Mouse (Mus musculus): ENCODE data around the gene Klhl23. TPM values are rescaled to one million over a fixed set of nuclear protein-coding genes. Genes with fewer than 3 reads are reported as not detected.

Gene Klhl23
- polyA plus RNA-seq (2012; fragmentation: generic; extraction: Trizol) = 1.0 TPM
- long read RNA-seq, experiment 1, full-length matches to known transcripts = 1 of 1 reads
- long read RNA-seq, experiment 1, partial matches to known transcripts = 0 of 1 reads
- long read RNA-seq, experiment 1, other reads (novel, unspliced or antisense) = 0 of 1 reads
- long read RNA-seq, experiment 2, full-length matches to known transcripts = 7 of 38 reads
- long read RNA-seq, experiment 2, partial matches to known transcripts = 6 of 38 reads
- long read RNA-seq, experiment 2, other reads (novel, unspliced or antisense) = 25 of 38 reads

DNA sequence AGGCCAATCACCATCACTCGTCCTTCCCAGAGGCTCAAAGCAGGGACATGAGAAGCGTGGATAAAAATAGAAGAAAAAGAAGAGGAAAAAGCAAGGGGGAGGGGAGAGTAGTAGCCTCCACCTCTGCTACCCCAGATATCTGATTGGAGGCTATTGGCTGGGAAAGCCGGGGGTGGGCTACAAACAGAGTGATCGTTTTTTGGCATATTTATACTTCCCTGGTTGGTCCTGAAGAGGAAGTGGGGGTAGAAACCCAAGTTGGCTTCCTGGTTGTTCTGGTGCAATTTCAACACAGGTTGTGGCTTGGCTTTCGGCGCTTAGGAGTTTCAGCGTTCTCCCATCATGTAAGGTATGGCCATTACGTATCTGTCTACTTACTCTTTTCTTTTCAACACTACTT, at the start of gene Klhl23:
Gene Klhl23, plus strand, starts transcription at position 234 of the 400 bp plus-strand sequence.
- no peak for TF ChIP-seq CTCF (IDR thresholded peaks at IDR 0.05; ENCODE audit: control insufficient read depth, insufficient read depth, insufficient read length)

DNA sequence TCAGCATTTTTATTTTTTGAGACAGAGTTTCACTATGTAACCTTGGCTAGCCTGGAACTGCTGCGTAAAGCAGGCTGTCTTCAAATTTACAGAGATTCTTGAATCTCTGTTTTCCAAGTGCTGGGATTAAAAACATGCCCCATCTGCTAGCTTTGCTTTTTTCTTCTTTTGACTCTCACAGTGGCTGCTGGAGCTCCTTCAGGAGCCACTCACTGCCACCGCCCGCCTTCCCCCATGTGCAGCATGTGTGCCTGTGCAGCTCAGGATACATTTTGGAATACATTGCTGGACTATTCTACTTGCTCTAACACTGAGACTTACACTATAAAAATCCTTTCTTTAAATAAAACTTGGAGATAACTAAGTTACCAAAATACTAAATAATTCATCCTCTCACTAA, 48.4 kb upstream of the Klhl23 start:
- H3ac ChIP-seq (ENCODE audit: control insufficient read depth, insufficient read length, low read depth) = no peak overlapping the region
- H3K36me3 ChIP-seq (ENCODE audit: control insufficient read depth, insufficient read depth) = no peaks in the 10 kb centered on the region
- no peaks in the 10 kb centered on the region for H3K27me3 ChIP-seq (ENCODE audit: control insufficient read depth, insufficient read depth, insufficient read length)
- no peaks in the 10 kb centered on the region for H3K79me2 ChIP-seq (ENCODE audit: control insufficient read depth, insufficient read depth)
- TF ChIP-seq MYOD1 (IDR thresholded peaks at IDR 0.05; ENCODE audit: control insufficient read depth, insufficient read length, low read depth) = no peak
- no peak for TF ChIP-seq USF1 (IDR thresholded peaks at IDR 0.05; ENCODE audit: low read depth)
- TF ChIP-seq MAX (IDR thresholded peaks at IDR 0.05) = no peak
- no peak for TF ChIP-seq CEBPB (IDR thresholded peaks at IDR 0.05; ENCODE audit: low read depth)
- TF ChIP-seq CTCF (IDR thresholded peaks at IDR 0.05; ENCODE audit: control insufficient read depth, insufficient read depth, insufficient read length) = no peak
- no peak for TF ChIP-seq MYOG (IDR thresholded peaks at IDR 0.05; ENCODE audit: control insufficient read depth, extremely low read depth, insufficient read length)
- no peak for TF ChIP-seq FOSL1 (IDR thresholded peaks at IDR 0.05; ENCODE audit: insufficient read depth, low read length, poor library complexity, severe bottlenecking)
- H3K4me3 ChIP-seq (ENCODE audit: insufficient read depth, poor library complexity, severe bottlenecking) = no peak overlapping the region
- no peaks in the 10 kb centered on the region for H3K79me3 ChIP-seq (ENCODE audit: low read depth)

More for the DNA sequence above, at the start of gene Klhl23:
- no peaks in the 10 kb centered on the region for H3K36me3 ChIP-seq (ENCODE audit: control insufficient read depth, insufficient read depth)
- peak within 1 kb of the TSS; percentile 21 for H3ac ChIP-seq (ENCODE audit: control insufficient read depth, insufficient read length, low read depth)
- no peaks in the 10 kb centered on the region for H3K79me3 ChIP-seq (ENCODE audit: low read depth)
- H3K27me3 ChIP-seq (ENCODE audit: control insufficient read depth, insufficient read depth, insufficient read length) = peaks cover 7% of the 10 kb centered on the region
- H3K79me2 ChIP-seq (ENCODE audit: control insufficient read depth, insufficient read depth) = no peaks in the 10 kb centered on the region
- peak within 1 kb of the TSS; percentile 18 for H3K4me3 ChIP-seq (ENCODE audit: insufficient read depth, poor library complexity, severe bottlenecking)

DNA sequence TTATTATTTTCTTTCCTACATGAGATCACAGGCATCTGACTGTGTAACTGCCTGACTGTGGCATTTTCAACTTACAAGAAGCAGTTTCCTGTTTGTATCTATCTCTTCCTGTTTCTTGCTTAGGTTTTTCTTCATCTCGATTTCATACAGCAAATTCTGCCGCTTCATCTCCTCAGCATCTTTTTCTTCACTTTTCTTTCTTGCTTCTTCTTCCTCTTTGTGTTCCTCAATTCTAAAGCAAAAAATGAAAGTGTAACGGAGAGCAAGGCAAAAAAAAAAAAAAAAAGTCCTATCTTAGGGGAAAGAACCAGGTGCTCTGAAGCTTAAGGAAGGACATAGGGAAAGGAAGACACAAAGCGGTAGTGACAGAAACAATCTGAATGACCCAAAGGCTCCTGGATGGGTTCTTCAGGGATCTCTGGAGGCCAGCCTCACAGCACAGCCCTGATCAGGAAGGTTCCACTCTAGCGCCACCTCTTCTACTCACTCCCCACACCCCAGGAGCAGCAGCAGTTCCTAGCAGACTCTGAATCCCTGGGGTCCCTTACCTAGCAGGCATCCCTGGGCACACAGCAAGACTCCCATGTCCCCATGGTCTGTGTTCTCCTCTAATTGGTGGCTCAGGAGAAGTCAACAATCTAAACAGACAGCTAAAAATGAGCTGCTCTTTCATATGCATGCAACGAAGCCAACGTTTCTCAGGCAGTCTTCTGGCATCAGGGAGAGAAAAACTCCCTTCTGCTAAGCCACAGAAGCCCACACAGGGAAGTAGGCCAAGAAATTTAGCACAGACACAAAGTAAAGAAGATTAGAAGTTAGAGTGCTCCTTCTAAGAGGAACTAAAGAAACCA, 43.5 kb upstream of the Klhl23 start:
- H3K4me3 ChIP-seq (ENCODE audit: insufficient read depth, poor library complexity, severe bottlenecking) = no peak overlapping the region
- no peaks in the 10 kb centered on the region for H3K36me3 ChIP-seq (ENCODE audit: control insufficient read depth, insufficient read depth)
- H3K79me2 ChIP-seq (ENCODE audit: control insufficient read depth, insufficient read depth) = no peaks in the 10 kb centered on the region
- H3K79me3 ChIP-seq (ENCODE audit: low read depth) = no peaks in the 10 kb centered on the region
- no peak overlapping the region for H3ac ChIP-seq (ENCODE audit: control insufficient read depth, insufficient read length, low read depth)
- TF ChIP-seq USF1 (IDR thresholded peaks at IDR 0.05; ENCODE audit: low read depth) (no peak), FOSL1 (IDR thresholded peaks at IDR 0.05; ENCODE audit: insufficient read depth, low read length, poor library complexity, severe bottlenecking) (no peak), MYOD1 (IDR thresholded peaks at IDR 0.05; ENCODE audit: control insufficient read depth, insufficient read length, low read depth) (no peak), CEBPB (IDR thresholded peaks at IDR 0.05; ENCODE audit: low read depth) (no peak), MYOG (IDR thresholded peaks at IDR 0.05; ENCODE audit: control insufficient read depth, extremely low read depth, insufficient read length) (no peak), CTCF (IDR thresholded peaks at IDR 0.05; ENCODE audit: control insufficient read depth, insufficient read depth, insufficient read length) (no peak), MAX (IDR thresholded peaks at IDR 0.05) (no peak)
- H3K27me3 ChIP-seq (ENCODE audit: control insufficient read depth, insufficient read depth, insufficient read length) = no peaks in the 10 kb centered on the region

DNA sequence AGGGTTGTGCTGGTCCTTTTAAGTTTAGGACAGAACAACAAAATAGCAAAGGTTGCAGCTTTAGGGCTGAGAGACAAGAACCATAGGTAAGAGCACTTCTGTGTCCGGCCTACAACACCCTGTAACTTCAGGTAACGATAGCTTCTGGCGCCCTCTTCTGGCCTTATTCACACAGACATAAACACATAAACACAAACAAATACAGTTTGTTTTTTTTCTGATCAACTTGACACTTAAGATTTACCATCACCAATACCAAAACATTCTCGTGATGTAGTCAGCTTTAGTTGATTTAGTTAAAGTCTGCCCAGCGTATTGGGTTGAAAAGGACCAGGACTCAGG, 42.9 kb upstream of the Klhl23 start:
- no peak for TF ChIP-seq MAX (IDR thresholded peaks at IDR 0.05)
- no peak for TF ChIP-seq USF1 (IDR thresholded peaks at IDR 0.05; ENCODE audit: low read depth)
- no peak for TF ChIP-seq CTCF (IDR thresholded peaks at IDR 0.05; ENCODE audit: control insufficient read depth, insufficient read depth, insufficient read length)
- no peak for TF ChIP-seq CEBPB (IDR thresholded peaks at IDR 0.05; ENCODE audit: low read depth)
- no peak for TF ChIP-seq FOSL1 (IDR thresholded peaks at IDR 0.05; ENCODE audit: insufficient read depth, low read length, poor library complexity, severe bottlenecking)
- TF ChIP-seq MYOD1 (IDR thresholded peaks at IDR 0.05; ENCODE audit: control insufficient read depth, insufficient read length, low read depth) = no peak
- TF ChIP-seq MYOG (IDR thresholded peaks at IDR 0.05; ENCODE audit: control insufficient read depth, extremely low read depth, insufficient read length) = no peak
- H3K79me3 ChIP-seq (ENCODE audit: low read depth) = no peaks in the 10 kb centered on the region

DNA sequence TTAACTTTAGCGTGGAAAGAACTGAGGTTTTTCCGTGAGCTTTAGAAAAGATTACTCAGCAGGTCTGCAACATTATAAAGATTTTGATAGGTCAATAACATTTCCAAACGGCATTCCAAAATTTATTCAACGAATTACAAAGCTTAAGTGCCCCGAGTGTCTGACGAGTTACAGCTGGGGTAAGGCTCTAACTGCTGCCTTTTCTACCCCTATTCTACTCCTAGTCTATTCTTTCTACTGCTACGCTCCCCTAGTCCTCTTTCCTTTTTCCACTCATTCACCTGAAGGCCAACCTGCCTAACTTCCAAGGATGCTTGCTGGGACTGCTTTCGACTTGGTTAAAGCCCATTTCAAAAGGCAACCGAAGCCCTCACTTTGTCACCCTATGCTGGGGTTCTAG, 32.8 kb upstream of the Klhl23 start:
- TF ChIP-seq FOSL1 (IDR thresholded peaks at IDR 0.05; ENCODE audit: insufficient read depth, low read length, poor library complexity, severe bottlenecking) (no peak), MAX (IDR thresholded peaks at IDR 0.05) (no peak), CEBPB (IDR thresholded peaks at IDR 0.05; ENCODE audit: low read depth) (no peak), USF1 (IDR thresholded peaks at IDR 0.05; ENCODE audit: low read depth) (no peak), MYOD1 (IDR thresholded peaks at IDR 0.05; ENCODE audit: control insufficient read depth, insufficient read length, low read depth) (no peak), CTCF (IDR thresholded peaks at IDR 0.05; ENCODE audit: control insufficient read depth, insufficient read depth, insufficient read length) (no peak), MYOG (IDR thresholded peaks at IDR 0.05; ENCODE audit: control insufficient read depth, extremely low read depth, insufficient read length) (no peak)
- Histone ChIP-seq H3ac (ENCODE audit: control insufficient read depth, insufficient read length, low read depth) (peak overlapping the region; percentile 37), H3K79me2 (ENCODE audit: control insufficient read depth, insufficient read depth) (peaks cover 5% of the 10 kb centered on the region), H3K4me3 (ENCODE audit: insufficient read depth, poor library complexity, severe bottlenecking) (peak overlapping the region; percentile 67), H3K27me3 (ENCODE audit: control insufficient read depth, insufficient read depth, insufficient read length) (no peaks in the 10 kb centered on the region), H3K36me3 (ENCODE audit: control insufficient read depth, insufficient read depth) (peaks cover 16% of the 10 kb centered on the region), H3K79me3 (ENCODE audit: low read depth) (no peaks in the 10 kb centered on the region)

More for the DNA sequence above, 42.9 kb upstream of the Klhl23 start:
- no peaks in the 10 kb centered on the region for H3K27me3 ChIP-seq (ENCODE audit: control insufficient read depth, insufficient read depth, insufficient read length)
- H3K4me3 ChIP-seq (ENCODE audit: insufficient read depth, poor library complexity, severe bottlenecking) = no peak overlapping the region
- H3K36me3 ChIP-seq (ENCODE audit: control insufficient read depth, insufficient read depth) = no peaks in the 10 kb centered on the region
- no peaks in the 10 kb centered on the region for H3K79me2 ChIP-seq (ENCODE audit: control insufficient read depth, insufficient read depth)
- H3ac ChIP-seq (ENCODE audit: control insufficient read depth, insufficient read length, low read depth) = no peak overlapping the region

Data from C2C12 (cell line).